Mouse (Mus musculus) left cerebral cortex, postnatal 25 days (tissue): ENCODE data around the gene Nos1. TPM values are rescaled to one million over a fixed set of nuclear protein-coding genes. Genes with fewer than 3 reads are reported as not detected.

Experiments
- DNase-seq, 2 experiments: peaks; one replicate each; pipeline ENCODE4 v3.0.0; 2022; ENCODE audit warnings: low spot score in 2 of 2, mixed read lengths in 1 of 2
- intact Hi-C: fragments of 180-260 bp; cut with DNase I; formaldehyde crosslinking; loops from one replicate; pipeline ENCODE4 v1.15.1; 2025
- total RNA-seq, 2 experiments: library from RNA; stranded (reverse); gene quantifications; 2 replicates each; pipeline ENCODE4 v1.2.3; 2021

The Nos1 gene
- total RNA-seq: 10 to 100 TPM; 31.0 to 35.5 TPM

- no peak for DNase-seq
- intact Hi-C loops: no loop called here
Measured at GRCm38 (mm10) chr5:117780681-117781080, at the start of gene Nos1. Gene Nos1, plus strand, starts transcription at chr5:117781032.

- no peak for DNase-seq
- intact Hi-C loops: no loop called here
Measured at GRCm38 (mm10) chr5:117731311-117731710, 49.5 kb upstream of the Nos1 start.

GRCm38 (mm10) chr5:117744654-117745178, 36.1 kb upstream of the Nos1 start:
- DNase-seq: peak; percentile 31 to 42
- intact Hi-C loops: no loop called here

GRCm38 (mm10) chr5:117749353-117749752, 31.5 kb upstream of the Nos1 start:
- intact Hi-C loops: no loop called here
- DNase-seq: no peak

GRCm38 (mm10) chr5:117757696-117758482, 22.9 kb upstream of the Nos1 start:
- no peak for DNase-seq
- intact Hi-C loops: no loop called here

GRCm38 (mm10) chr5:117761181-117761832, 19.5 kb upstream of the Nos1 start:
- intact Hi-C loops: no loop called here
- no peak for DNase-seq

- no peak for DNase-seq
- intact Hi-C loops: no loop called here
Measured at GRCm38 (mm10) chr5:117764496-117764895, 16.3 kb upstream of the Nos1 start.

GRCm38 (mm10) chr5:117779175-117779574, 1.7 kb upstream of the Nos1 start:
- DNase-seq: no peak
- intact Hi-C loops: no loop called here

- intact Hi-C loops: no loop called here
- no peak for DNase-seq
Measured at GRCm38 (mm10) chr5:117781178-117781577, 346 bp downstream of the Nos1 start.

- intact Hi-C loops: loop anchor here (5.0 kb wide), 1 partner anchor 98 kb away; no protein-coding TSS in a partner anchor
- DNase-seq: peak; percentile 18 to 60
Measured at GRCm38 (mm10) chr5:117790071-117790470, 9.2 kb downstream of the Nos1 start.

GRCm38 (mm10) chr5:117791875-117792274, 11.0 kb downstream of the Nos1 start:
- intact Hi-C loops: loop anchor here (5.0 kb wide), 1 partner anchor 100 kb away; no protein-coding TSS in a partner anchor
- peak; percentile 9 to 18 for DNase-seq

- intact Hi-C loops: no loop called here
- no peak for DNase-seq
Measured at GRCm38 (mm10) chr5:117800849-117801248, 20.0 kb downstream of the Nos1 start.

- intact Hi-C loops: no loop called here
- DNase-seq: no peak
Measured at GRCm38 (mm10) chr5:117802071-117802521, 21.3 kb downstream of the Nos1 start.

- intact Hi-C loops: no loop called here
- no peak for DNase-seq
Measured at GRCm38 (mm10) chr5:117803551-117803950, 22.7 kb downstream of the Nos1 start.

- DNase-seq: no peak
- intact Hi-C loops: no loop called here
Measured at GRCm38 (mm10) chr5:117810930-117811329, 30.1 kb downstream of the Nos1 start.

- no peak for DNase-seq
- intact Hi-C loops: no loop called here
Measured at GRCm38 (mm10) chr5:117818800-117819199, 38.0 kb downstream of the Nos1 start.

GRCm38 (mm10) chr5:117820445-117820844, 39.6 kb downstream of the Nos1 start:
- no peak for DNase-seq
- intact Hi-C loops: no loop called here

- intact Hi-C loops: no loop called here
- DNase-seq: no peak
Measured at GRCm38 (mm10) chr5:117823811-117824210, 43.0 kb downstream of the Nos1 start.

GRCm38 (mm10) chr5:117824486-117824885, 43.7 kb downstream of the Nos1 start:
- intact Hi-C loops: no loop called here
- no peak for DNase-seq

GRCm38 (mm10) chr5:117825336-117825735, 44.5 kb downstream of the Nos1 start:
- intact Hi-C loops: no loop called here
- DNase-seq: no peak

- intact Hi-C loops: no loop called here
- no peak for DNase-seq
Measured at GRCm38 (mm10) chr5:117827366-117827765, 46.5 kb downstream of the Nos1 start.
